Mouse (Mus musculus) intestine, postnatal 0 days (tissue): ENCODE measurements around the gene Slc6a11. TPM values are rescaled to one million over a fixed set of nuclear protein-coding genes. Genes with fewer than 3 reads are reported as not detected.

Source experiments
- ATAC-seq: fragments of 200-750 bp; cut with Nextera tagmentation; 2 replicates; pipeline ENCODE4 v1.8.0; 2017; ENCODE audit warnings: mild to moderate bottlenecking, moderate TSS enrichment, moderate library complexity
- H3K27ac ChIP-seq: fragments of 300-500 bp; sonication (generic); 2 replicates; pipeline ENCODE4 v1.5.1; 2014; ENCODE audit warnings: mild to moderate bottlenecking, low read depth, low read length, moderate library complexity
- H3K27me3 ChIP-seq: fragments of 300-500 bp; sonication (generic); replicated peaks from 2 replicates; pipeline ENCODE4 v1.6.1; 2014; ENCODE audit warnings: low read length, mixed read lengths; ENCODE audit not compliant: control insufficient read depth, insufficient read depth
- H3K36me3 ChIP-seq: fragments of 300-500 bp; sonication (generic); 2 replicates; pipeline ENCODE4 v1.6.1; 2014; ENCODE audit warnings: mild to moderate bottlenecking, moderate library complexity; ENCODE audit not compliant: control insufficient read depth, insufficient read depth
- H3K4me1 ChIP-seq: fragments of 300-500 bp; sonication (generic); replicated peaks from 2 replicates; pipeline ENCODE4 v1.6.1; 2014; ENCODE audit warnings: antibody characterized with exemption, low read length, mixed read lengths; ENCODE audit not compliant: control insufficient read depth, insufficient read depth
- H3K4me2 ChIP-seq: fragments of 300-500 bp; sonication (generic); replicated peaks from 2 replicates; pipeline ENCODE4 v1.6.1; 2014; ENCODE audit warnings: low read depth, mild to moderate bottlenecking, moderate library complexity
- H3K4me3 ChIP-seq: fragments of 300-500 bp; sonication (generic); 2 replicates; pipeline ENCODE4 v1.5.1; 2014; ENCODE audit warnings: low read depth, low read length
- H3K9ac ChIP-seq: fragments of 300-500 bp; sonication (generic); 2 replicates; pipeline ENCODE4 v1.6.1; 2014; ENCODE audit warnings: mild to moderate bottlenecking, low read depth, low read length
- H3K9me3 ChIP-seq: fragments of 300-500 bp; sonication (generic); 2 replicates; pipeline ENCODE4 v1.6.1; 2016; ENCODE audit warnings: mixed run types; ENCODE audit not compliant: control insufficient read depth
- CTCF ChIP-seq: sonication (generic); IDR thresholded peaks from 2 replicates; pipeline ENCODE4 v1.5.1; 2016; ENCODE audit warnings: low read depth, mild to moderate bottlenecking, control low read depth, antibody characterized with exemption, moderate library complexity
- whole genome bisulfite sequencing: fragments of 180-500 bp; shearing (Covaris S2); extraction: QIAGEN DNeasy Blood & Tissue Kit; methylation state at CpG from one replicate; pipeline ENCODE4 v1.1.7; 2014; 5-methylcytosine and 5-hydroxymethylcytosine counted together
- polyA plus RNA-seq: library from polyadenylated mRNA; unstranded; fragments of >200 nt; fragmentation: Nextera tagmentation; extraction: Ambion mirVana; gene quantifications from 2 replicates; pipeline ENCODE4 v1.2.1, GENCODE M21; 2015

Gene Slc6a11
- polyA plus RNA-seq, 1 experiment from 2014 or later: not detected

GRCm38 (mm10) chr6:114101923-114102322, 29.1 kb upstream of the Slc6a11 start:
- TF ChIP-seq CTCF: no peak
- ATAC-seq: no peak
- no peak overlapping the region for H3K9ac ChIP-seq
- H3K9me3 ChIP-seq: no peaks in the 10 kb centered on the region
- no peaks in the 10 kb centered on the region for H3K27me3 ChIP-seq
- 77% methylated on average over 8 of the region's 8 CpGs for WGBS
- H3K36me3 ChIP-seq: no peaks in the 10 kb centered on the region
- H3K4me3 ChIP-seq: no peak overlapping the region
- H3K27ac ChIP-seq: no peak overlapping the region
- no peaks in the 10 kb centered on the region for H3K4me1 ChIP-seq
- H3K4me2 ChIP-seq: no peak overlapping the region

GRCm38 (mm10) chr6:114119507-114119906, 11.5 kb upstream of the Slc6a11 start:
- H3K9me3 ChIP-seq: no peaks in the 10 kb centered on the region
- H3K36me3 ChIP-seq: no peaks in the 10 kb centered on the region
- no peaks in the 10 kb centered on the region for H3K4me1 ChIP-seq
- no peak overlapping the region for H3K9ac ChIP-seq
- WGBS: 75% methylated on average over 5 of the region's 5 CpGs
- H3K27ac ChIP-seq: no peak overlapping the region
- H3K27me3 ChIP-seq: no peaks in the 10 kb centered on the region
- no peak for ATAC-seq
- no peak overlapping the region for H3K4me3 ChIP-seq
- no peak overlapping the region for H3K4me2 ChIP-seq
- TF ChIP-seq CTCF: no peak

- no peaks in the 10 kb centered on the region for H3K4me1 ChIP-seq
- no peak overlapping the region for H3K4me2 ChIP-seq
- H3K9me3 ChIP-seq: no peaks in the 10 kb centered on the region
- H3K4me3 ChIP-seq: no peak overlapping the region
- H3K27ac ChIP-seq: no peak overlapping the region
- peaks cover 2% of the 10 kb centered on the region for H3K27me3 ChIP-seq
- 55% methylated on average over 5 of the region's 5 CpGs for WGBS
- ATAC-seq: no peak
- H3K9ac ChIP-seq: no peak overlapping the region
- no peaks in the 10 kb centered on the region for H3K36me3 ChIP-seq
- TF ChIP-seq CTCF: no peak
These were observed 5.5 kb upstream of the Slc6a11 start for GRCm38 (mm10) chr6:114125530-114125929.

GRCm38 (mm10) chr6:114132472-114132871, 1.4 kb downstream of the Slc6a11 start:
- no peak for TF ChIP-seq CTCF
- Histone ChIP-seq H3K36me3 (no peaks in the 10 kb centered on the region), H3K9me3 (no peaks in the 10 kb centered on the region), H3K27ac (no peak overlapping the region), H3K9ac (no peak overlapping the region), H3K4me3 (no peak overlapping the region), H3K4me1 (no peaks in the 10 kb centered on the region), H3K27me3 (peaks cover 24% of the 10 kb centered on the region), H3K4me2 (no peak overlapping the region)
- WGBS: 78% methylated on average over 3 of the region's 3 CpGs
- ATAC-seq: no peak

GRCm38 (mm10) chr6:114132916-114133315, 1.9 kb downstream of the Slc6a11 start:
- no peak overlapping the region for H3K4me2 ChIP-seq
- H3K27ac ChIP-seq: no peak overlapping the region
- no peaks in the 10 kb centered on the region for H3K4me1 ChIP-seq
- peaks cover 24% of the 10 kb centered on the region for H3K27me3 ChIP-seq
- H3K9me3 ChIP-seq: no peaks in the 10 kb centered on the region
- no peak for TF ChIP-seq CTCF
- ATAC-seq: no peak
- H3K4me3 ChIP-seq: no peak overlapping the region
- H3K36me3 ChIP-seq: no peaks in the 10 kb centered on the region
- H3K9ac ChIP-seq: no peak overlapping the region
- 79% methylated on average over 8 of the region's 8 CpGs for WGBS

GRCm38 (mm10) chr6:114138970-114139369, 7.9 kb downstream of the Slc6a11 start:
- Histone ChIP-seq H3K27me3 (no peaks in the 10 kb centered on the region), H3K27ac (no peak overlapping the region), H3K4me3 (no peak overlapping the region), H3K9ac (no peak overlapping the region), H3K4me2 (no peak overlapping the region), H3K36me3 (no peaks in the 10 kb centered on the region), H3K4me1 (no peaks in the 10 kb centered on the region), H3K9me3 (no peaks in the 10 kb centered on the region)
- ATAC-seq: no peak
- 88% methylated on average over 8 of the region's 8 CpGs for WGBS
- no peak for TF ChIP-seq CTCF

GRCm38 (mm10) chr6:114141481-114141880, 10.4 kb downstream of the Slc6a11 start:
- 69% methylated on average over 3 of the region's 3 CpGs for WGBS
- Histone ChIP-seq H3K36me3 (no peaks in the 10 kb centered on the region), H3K9me3 (no peaks in the 10 kb centered on the region), H3K27ac (no peak overlapping the region), H3K4me3 (no peak overlapping the region), H3K4me1 (no peaks in the 10 kb centered on the region), H3K4me2 (no peak overlapping the region), H3K27me3 (no peaks in the 10 kb centered on the region), H3K9ac (no peak overlapping the region)
- no peak for TF ChIP-seq CTCF
- no peak for ATAC-seq
